Mouse (Mus musculus) CH12F3 (cell line): ENCODE measurements around the gene Sec23ip.

Experiments used
- in situ Hi-C: fragments of 300-500 bp; cut with MboI; formaldehyde crosslinking; loops from 2 replicates; pipeline ENCODE4 v1.14.3; 2020; ENCODE audit warnings: low sequenced_read_pairs

The Sec23ip gene

GRCm38 (mm10) chr7:128777201-128777600, 32.5 kb downstream of the Sec23ip start:
- in situ Hi-C loops: no loop called here

- in situ Hi-C loops: no loop called here
These were observed 34.6 kb downstream of the Sec23ip start for GRCm38 (mm10) chr7:128779305-128779704.

- in situ Hi-C loops: no loop called here
These were observed 37.1 kb downstream of the Sec23ip start for GRCm38 (mm10) chr7:128781846-128782245.

- in situ Hi-C loops: no loop called here
These were observed 45.3 kb downstream of the Sec23ip start for GRCm38 (mm10) chr7:128790045-128790444.

- in situ Hi-C loops: no loop called here
These were observed 48.7 kb downstream of the Sec23ip start for GRCm38 (mm10) chr7:128793464-128793863.

- in situ Hi-C loops: no loop called here
These were observed 80.3 kb downstream of the Sec23ip start for GRCm38 (mm10) chr7:128824986-128825563.

GRCm38 (mm10) chr7:128832455-128833081, 87.8 kb downstream of the Sec23ip start:
- in situ Hi-C loops: no loop called here

GRCm38 (mm10) chr7:128833196-128833595, 88.5 kb downstream of the Sec23ip start:
- in situ Hi-C loops: no loop called here
